Mouse (Mus musculus) forebrain, embryonic 16.5 days (tissue): ENCODE data around the gene Eef1b2. TPM values are rescaled to one million over a fixed set of nuclear protein-coding genes. Genes with fewer than 3 reads are reported as not detected.
"Not testable (repeated sequence)": the region's sequence is repeated elsewhere in the genome, so short reads cannot be mapped to it uniquely, and the experiment has no call there.

Experiments used
- ATAC-seq: fragments of 200-750 bp; cut with Nextera tagmentation; 2 replicates; pipeline ENCODE4 v1.8.0; 2017; ENCODE audit warnings: mild to moderate bottlenecking, moderate library complexity
- H3K27ac ChIP-seq: fragments of 300-500 bp; sonication (generic); 2 replicates; pipeline ENCODE4 v1.5.1; 2014; ENCODE audit warnings: low read length, control low read depth
- H3K27me3 ChIP-seq: fragments of 300-500 bp; sonication (generic); replicated peaks from 2 replicates; pipeline ENCODE4 v1.6.1; 2014; ENCODE audit warnings: low read length; ENCODE audit not compliant: control insufficient read depth, insufficient read depth
- H3K36me3 ChIP-seq: fragments of 300-500 bp; sonication (generic); 2 replicates; pipeline ENCODE4 v1.6.1; 2014; ENCODE audit not compliant: control insufficient read depth, insufficient read depth
- H3K4me1 ChIP-seq: fragments of 300-500 bp; sonication (generic); replicated peaks from 2 replicates; pipeline ENCODE4 v1.6.1; 2014; ENCODE audit warnings: low read length; ENCODE audit not compliant: control insufficient read depth, insufficient read depth
- H3K4me2 ChIP-seq: fragments of 300-500 bp; sonication (generic); 2 replicates; pipeline ENCODE4 v1.6.1; 2014; ENCODE audit warnings: mild to moderate bottlenecking, low read length, control low read depth
- H3K4me3 ChIP-seq: fragments of 300-500 bp; sonication (generic); replicated peaks from 2 replicates; pipeline ENCODE4 v1.5.1; 2014; ENCODE audit warnings: mild to moderate bottlenecking, low read length, control low read depth
- H3K9ac ChIP-seq: fragments of 300-500 bp; sonication (generic); replicated peaks from 2 replicates; pipeline ENCODE4 v1.6.1; 2014; ENCODE audit warnings: low read depth, low read length, control low read depth
- H3K9me3 ChIP-seq: fragments of 300-500 bp; sonication (generic); 2 replicates; pipeline ENCODE4 v1.6.1; 2016; ENCODE audit warnings: low read length; ENCODE audit not compliant: control insufficient read depth
- WGBS: fragments of 180-500 bp; shearing (Covaris S2); extraction: QIAGEN DNeasy Blood & Tissue Kit; methylation state at CpG from one replicate; pipeline ENCODE4 v1.1.7; 2014; 5-methylcytosine and 5-hydroxymethylcytosine counted together
- polyA plus RNA-seq: library from polyadenylated mRNA; unstranded; fragments of >200 nt; fragmentation: Nextera tagmentation; extraction: Ambion mirVana; gene quantifications from 2 replicates; pipeline ENCODE4 v1.2.1, GENCODE M21; 2015

Gene Eef1b2
- polyA plus RNA-seq, 1 experiment from 2014 or later: 472 TPM

GRCm38 (mm10) chr1:63168638-63169037, 8.0 kb upstream of the Eef1b2 start:
- H3K27me3 ChIP-seq: no peaks in the 10 kb centered on the region
- H3K4me2 ChIP-seq: no peak overlapping the region
- no peak overlapping the region for H3K27ac ChIP-seq
- H3K4me1 ChIP-seq: no peaks in the 10 kb centered on the region
- no peaks in the 10 kb centered on the region for H3K9me3 ChIP-seq
- peaks cover 30% of the 10 kb centered on the region for H3K36me3 ChIP-seq
- WGBS: 84% methylated on average over 2 of the region's 2 CpGs
- H3K9ac ChIP-seq: no peak overlapping the region
- H3K4me3 ChIP-seq: no peak overlapping the region
- no peak for ATAC-seq

- H3K9ac ChIP-seq: peak overlapping the region; percentile 94
- peaks cover 23% of the 10 kb centered on the region for H3K4me1 ChIP-seq
- WGBS: 12% methylated on average over 11 of the region's 11 CpGs
- H3K27me3 ChIP-seq: no peaks in the 10 kb centered on the region
- ATAC-seq: no peak
- no peaks in the 10 kb centered on the region for H3K9me3 ChIP-seq
- H3K27ac ChIP-seq: peak overlapping the region; percentile 25; the same call in 1 of the 2 replicates
- peak overlapping the region; percentile 93 for H3K4me3 ChIP-seq
- peaks cover 11% of the 10 kb centered on the region for H3K36me3 ChIP-seq
- peak overlapping the region; percentile 74 for H3K4me2 ChIP-seq
Measured at GRCm38 (mm10) chr1:63175853-63176252, 772 bp upstream of the Eef1b2 start.

DNA sequence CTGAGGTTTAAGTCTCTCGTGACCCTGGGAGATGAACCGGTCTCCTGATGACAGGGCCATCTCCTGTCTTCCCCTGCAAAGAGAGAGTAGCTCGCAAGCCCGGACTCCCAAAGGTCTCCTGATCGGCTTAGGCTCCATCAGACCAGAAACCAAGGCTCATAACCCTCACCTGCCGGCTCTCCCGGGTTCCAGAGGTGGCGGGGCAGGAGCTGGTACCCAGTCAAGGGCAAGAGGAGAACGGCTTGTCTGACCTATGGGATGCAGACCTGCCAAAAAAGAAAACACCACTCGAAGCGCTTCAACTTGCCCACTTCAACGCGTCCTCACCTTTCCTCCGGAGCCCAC, 394 bp upstream of the Eef1b2 start:
- H3K27ac ChIP-seq: peak overlapping the region; percentile 25
- no peaks in the 10 kb centered on the region for H3K27me3 ChIP-seq
- peak overlapping the region; percentile 74 for H3K4me2 ChIP-seq
- H3K4me1 ChIP-seq: peaks cover 23% of the 10 kb centered on the region
- WGBS: 0% methylated on average over 14 of the region's 14 CpGs
- H3K9ac ChIP-seq: peak overlapping the region; percentile 94
- peak overlapping the region; percentile 93 for H3K4me3 ChIP-seq
- peak; percentile 19 for ATAC-seq
- peaks cover 9% of the 10 kb centered on the region for H3K36me3 ChIP-seq
- no peaks in the 10 kb centered on the region for H3K9me3 ChIP-seq

DNA sequence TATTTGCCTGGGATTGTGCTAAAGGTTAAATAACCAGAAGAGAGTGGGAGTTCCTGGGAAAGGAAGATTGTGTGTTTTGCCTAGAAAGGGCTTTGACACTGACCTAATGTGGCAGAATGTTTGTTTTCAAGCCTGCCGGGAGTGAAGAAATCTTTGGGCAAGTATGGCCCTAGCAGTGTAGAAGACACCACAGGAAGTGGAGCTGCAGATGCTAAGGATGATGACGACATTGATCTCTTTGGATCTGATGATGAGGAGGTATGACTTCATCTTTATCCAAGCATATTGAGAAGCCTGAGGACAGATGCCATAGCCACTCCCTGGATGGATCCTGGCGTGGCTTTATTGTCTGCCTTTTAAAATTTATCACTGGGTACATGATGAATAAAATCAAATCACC, 1.7 kb downstream of the Eef1b2 start:
- no peak for ATAC-seq
- H3K9me3 ChIP-seq: no peaks in the 10 kb centered on the region
- no peak overlapping the region; the same call in 1 of the 2 replicates for H3K4me3 ChIP-seq
- no peak overlapping the region for H3K9ac ChIP-seq
- H3K4me1 ChIP-seq: peaks cover 28% of the 10 kb centered on the region
- H3K36me3 ChIP-seq: peaks cover 6% of the 10 kb centered on the region
- H3K27ac ChIP-seq: no peak overlapping the region
- H3K27me3 ChIP-seq: no peaks in the 10 kb centered on the region
- H3K4me2 ChIP-seq: no peak overlapping the region; the same call in 1 of the 2 replicates
- WGBS: 79% methylated on average over 3 of the region's 3 CpGs

- peaks cover 6% of the 10 kb centered on the region for H3K36me3 ChIP-seq
- peaks cover 23% of the 10 kb centered on the region for H3K4me1 ChIP-seq
- H3K9ac ChIP-seq: no peak overlapping the region
- ATAC-seq: no peak
- H3K9me3 ChIP-seq: no peaks in the 10 kb centered on the region
- no peak overlapping the region for H3K4me3 ChIP-seq
- no peak overlapping the region for H3K27ac ChIP-seq
- no peak overlapping the region for H3K4me2 ChIP-seq
- WGBS: 93% methylated on average over 4 of the region's 4 CpGs
- no peaks in the 10 kb centered on the region for H3K27me3 ChIP-seq
Measured at GRCm38 (mm10) chr1:63180122-63180521, 3.5 kb downstream of the Eef1b2 start.

GRCm38 (mm10) chr1:63180575-63180974, 4.0 kb downstream of the Eef1b2 start:
- peaks cover 19% of the 10 kb centered on the region for H3K4me1 ChIP-seq
- ATAC-seq, H3K9ac ChIP-seq, H3K27me3 ChIP-seq, H3K4me2 ChIP-seq, H3K27ac ChIP-seq, H3K9me3 ChIP-seq, H3K36me3 ChIP-seq, H3K4me3 ChIP-seq: not testable (repeated sequence)
- 73% methylated on average over 4 of the region's 4 CpGs for WGBS

GRCm38 (mm10) chr1:63181019-63181418, 4.4 kb downstream of the Eef1b2 start:
- ATAC-seq: peak; percentile 86
- H3K9ac ChIP-seq: no peak overlapping the region
- H3K4me3 ChIP-seq: no peak overlapping the region
- no peaks in the 10 kb centered on the region for H3K9me3 ChIP-seq
- H3K4me2 ChIP-seq: no peak overlapping the region
- 3% methylated on average over 3 of the region's 3 CpGs for WGBS
- H3K4me1 ChIP-seq: peaks cover 15% of the 10 kb centered on the region
- H3K27ac ChIP-seq: no peak overlapping the region
- peaks cover 6% of the 10 kb centered on the region for H3K36me3 ChIP-seq
- no peaks in the 10 kb centered on the region for H3K27me3 ChIP-seq

- Histone ChIP-seq H3K27ac (no peak overlapping the region), H3K9me3 (no peaks in the 10 kb centered on the region), H3K9ac (no peak overlapping the region), H3K4me2 (no peak overlapping the region), H3K36me3 (peaks cover 6% of the 10 kb centered on the region), H3K27me3 (no peaks in the 10 kb centered on the region), H3K4me3 (no peak overlapping the region), H3K4me1 (peaks cover 15% of the 10 kb centered on the region)
- ATAC-seq: no peak
- 100% methylated on average over 1 of the region's 1 CpGs for WGBS
Measured at GRCm38 (mm10) chr1:63181480-63181879, 4.9 kb downstream of the Eef1b2 start.

- no peak overlapping the region for H3K4me3 ChIP-seq
- H3K27ac ChIP-seq: no peak overlapping the region
- peaks cover 15% of the 10 kb centered on the region for H3K4me1 ChIP-seq
- H3K4me2 ChIP-seq: no peak overlapping the region
- WGBS: 67% methylated on average over 4 of the region's 5 CpGs
- H3K27me3 ChIP-seq: no peaks in the 10 kb centered on the region
- no peaks in the 10 kb centered on the region for H3K9me3 ChIP-seq
- H3K9ac ChIP-seq: no peak overlapping the region
- peaks cover 6% of the 10 kb centered on the region for H3K36me3 ChIP-seq
- 0 out of 2 replicates have a peak, but pooled peaks have one; percentile 19 for ATAC-seq
Measured at GRCm38 (mm10) chr1:63182212-63182611, 5.6 kb downstream of the Eef1b2 start.

- H3K9ac ChIP-seq: no peak overlapping the region
- 56% methylated on average over 10 of the region's 10 CpGs for WGBS
- no peak overlapping the region for H3K4me3 ChIP-seq
- no peak overlapping the region for H3K4me2 ChIP-seq
- H3K9me3 ChIP-seq: no peaks in the 10 kb centered on the region
- no peak overlapping the region for H3K27ac ChIP-seq
- H3K36me3 ChIP-seq: peaks cover 6% of the 10 kb centered on the region
- no peaks in the 10 kb centered on the region for H3K27me3 ChIP-seq
- peak; percentile 11; the same call in 1 of the 2 replicates for ATAC-seq
- peaks cover 12% of the 10 kb centered on the region for H3K4me1 ChIP-seq
Measured at GRCm38 (mm10) chr1:63182636-63183270, 6.1 kb downstream of the Eef1b2 start.
